Mouse (Mus musculus) spleen, postnatal 36 days (tissue): ENCODE data around the gene Cacna1e.
A peak's percentile ranks its signal among the peaks of the same experiment; 100 is the strongest.

Experiments
- DNase-seq, 2 experiments: peaks; one replicate each; pipeline ENCODE4 v3.0.0; 2022; ENCODE audit warnings: low spot score in 2 of 2, mixed read lengths in 1 of 2

Gene Cacna1e

GRCm38 (mm10) chr1:154839272-154839671 is 45.0 kb downstream of the Cacna1e start:
- no peak for DNase-seq

- no peak for DNase-seq
Observed at GRCm38 (mm10) chr1:154836473-154836872, 47.8 kb downstream of the Cacna1e start.

GRCm38 (mm10) chr1:154832168-154832539 is 52.1 kb downstream of the Cacna1e start:
- DNase-seq, result no peak

DNA sequence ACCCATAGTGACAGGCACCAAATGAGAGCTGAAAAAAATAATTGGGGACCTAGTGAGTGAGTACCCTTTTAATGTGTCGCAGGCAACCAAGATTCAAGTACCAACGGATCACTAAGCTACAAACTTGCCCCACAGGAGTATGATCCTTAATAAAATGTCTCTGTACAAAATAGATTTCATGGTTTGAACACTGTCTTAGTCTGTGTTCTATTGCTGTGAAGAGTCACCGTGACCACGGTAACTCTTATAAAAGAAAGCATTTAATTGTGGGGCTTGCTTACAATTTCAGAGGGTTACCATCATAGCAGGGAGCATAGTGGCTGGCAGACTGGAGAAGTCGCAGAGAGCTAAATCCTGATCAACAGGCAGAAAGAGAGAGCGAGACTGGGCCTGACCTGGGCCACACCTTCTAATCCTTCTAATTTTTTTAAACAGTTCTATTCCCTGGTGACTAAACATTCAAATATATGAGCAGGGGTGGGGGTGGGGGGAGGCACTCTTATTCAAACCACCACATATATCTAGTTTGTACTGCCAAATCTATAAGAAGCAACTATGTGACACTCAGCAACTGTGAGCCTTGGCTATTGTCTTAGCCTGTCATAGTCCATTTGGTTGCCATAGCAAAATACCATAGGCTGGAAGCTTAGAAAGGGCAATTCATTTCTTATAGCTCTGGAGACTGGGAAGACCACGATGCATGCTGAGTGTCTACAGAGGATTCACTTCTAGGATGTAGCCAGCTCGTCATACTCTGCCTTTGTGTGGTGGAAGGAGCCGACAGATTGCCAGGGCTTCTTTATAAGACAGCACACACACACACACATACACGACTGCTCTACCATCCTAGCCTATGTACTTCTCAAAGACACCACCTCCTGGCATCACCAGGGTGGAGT is 52.8 kb downstream of the Cacna1e start:
- DNase-seq, result no peak

GRCm38 (mm10) chr1:154830051-154830450 is 54.2 kb downstream of the Cacna1e start:
- no peak for DNase-seq

- DNase-seq, result peak; percentile 58 to 63
Observed at GRCm38 (mm10) chr1:154823098-154823497, 61.2 kb downstream of the Cacna1e start.

DNA sequence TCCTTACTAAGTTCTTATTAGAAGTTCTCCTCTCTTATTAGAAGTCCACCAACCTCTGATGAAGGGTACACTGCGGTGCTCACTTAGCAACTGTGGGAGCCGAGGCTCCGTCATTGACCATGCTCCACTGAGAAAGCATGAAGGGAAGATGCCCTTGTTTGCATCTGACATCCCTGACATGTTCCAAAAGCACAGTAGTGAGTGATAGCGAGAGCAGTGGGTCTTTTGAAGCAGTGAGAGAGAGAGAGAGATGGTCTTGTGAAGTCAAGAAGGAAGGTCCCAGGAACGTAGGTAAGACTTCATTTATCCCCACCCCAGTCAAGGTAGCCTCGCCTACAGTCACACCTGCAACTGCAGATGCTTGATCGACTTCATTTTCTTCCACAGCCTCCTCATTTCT is 63.9 kb downstream of the Cacna1e start:
- DNase-seq, result no peak

DNA sequence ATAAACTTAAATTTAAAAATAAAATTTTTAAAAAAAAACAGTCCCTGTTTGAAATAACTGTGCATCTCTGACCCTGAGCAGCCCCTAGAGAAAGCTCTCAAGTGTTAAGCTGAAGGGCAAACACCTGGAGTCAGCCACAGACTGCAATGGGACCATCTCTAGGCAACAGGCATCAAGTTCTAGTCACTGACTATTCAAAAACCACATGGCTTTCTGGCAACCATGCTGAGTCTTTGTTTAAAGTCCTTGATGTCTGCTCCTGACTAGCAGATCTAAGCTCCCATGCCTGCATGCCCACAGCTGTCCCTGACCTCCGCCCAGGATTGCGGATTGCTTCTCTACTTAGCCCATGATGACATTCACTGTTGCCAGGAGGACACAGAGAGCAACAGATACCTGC is 64.3 kb downstream of the Cacna1e start:
- peak in 1 of 2 experiments; percentile 9 for DNase-seq

GRCm38 (mm10) chr1:154818742-154819141 is 65.6 kb downstream of the Cacna1e start:
- no peak for DNase-seq

DNA sequence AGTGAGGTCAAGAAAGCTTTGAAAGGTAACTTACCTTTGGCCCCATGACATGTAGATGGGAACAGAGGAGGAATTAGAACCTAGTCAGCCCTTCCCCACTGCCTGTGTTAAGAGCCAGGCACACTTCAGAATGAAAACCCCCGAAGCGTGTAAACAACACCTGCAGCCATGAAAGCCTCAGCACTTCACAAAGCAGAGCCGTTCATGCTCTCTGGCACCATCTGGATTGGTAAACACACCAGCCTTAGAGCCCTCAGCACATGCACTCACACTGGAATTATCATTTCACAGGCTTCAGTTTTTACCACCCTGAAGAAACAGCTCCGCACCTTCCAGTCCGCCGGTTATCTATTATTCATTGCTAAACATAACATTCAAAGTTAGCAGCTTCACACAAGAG is 67.5 kb downstream of the Cacna1e start:
- DNase-seq, result peak; percentile 49 to 57

DNA sequence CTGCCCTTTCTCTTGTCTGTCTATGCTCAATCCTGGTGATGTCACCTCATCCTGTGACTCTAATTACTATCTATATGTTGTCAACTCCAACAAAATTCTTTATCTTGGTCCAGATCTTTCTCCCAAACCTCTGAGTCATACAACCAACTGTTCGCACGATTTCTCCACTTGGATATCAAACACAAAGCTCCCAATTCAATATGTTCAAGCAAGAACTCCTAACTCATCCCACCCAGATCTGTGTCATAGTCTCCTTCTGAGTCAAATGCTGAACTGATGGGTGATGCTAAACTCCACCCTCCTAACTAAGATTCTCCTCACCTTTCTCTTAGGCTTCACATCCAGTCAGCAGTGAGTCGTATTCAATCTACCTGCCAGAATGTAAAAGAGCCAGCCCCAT is 68.0 kb downstream of the Cacna1e start:
- DNase-seq, result no peak

DNA sequence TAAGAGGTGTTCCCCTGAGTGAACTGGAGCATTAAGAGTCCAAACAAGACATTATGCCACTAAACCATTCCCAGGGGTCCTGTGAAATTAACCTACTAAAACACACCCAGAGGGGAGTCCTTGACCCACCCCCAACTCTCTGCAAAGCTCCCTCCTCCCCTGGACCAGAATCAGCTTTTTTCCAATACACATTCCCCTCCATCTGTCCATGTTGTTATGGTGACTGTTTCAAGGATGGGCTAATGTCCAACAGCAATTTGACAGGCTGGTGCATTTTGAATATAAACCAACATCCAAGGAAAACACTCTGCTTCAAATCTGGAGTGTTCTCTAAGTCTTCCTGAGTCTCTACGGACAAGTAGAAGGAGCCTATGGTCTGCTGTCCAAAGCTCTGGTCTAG is 78.6 kb downstream of the Cacna1e start:
- DNase-seq, result no peak

DNA sequence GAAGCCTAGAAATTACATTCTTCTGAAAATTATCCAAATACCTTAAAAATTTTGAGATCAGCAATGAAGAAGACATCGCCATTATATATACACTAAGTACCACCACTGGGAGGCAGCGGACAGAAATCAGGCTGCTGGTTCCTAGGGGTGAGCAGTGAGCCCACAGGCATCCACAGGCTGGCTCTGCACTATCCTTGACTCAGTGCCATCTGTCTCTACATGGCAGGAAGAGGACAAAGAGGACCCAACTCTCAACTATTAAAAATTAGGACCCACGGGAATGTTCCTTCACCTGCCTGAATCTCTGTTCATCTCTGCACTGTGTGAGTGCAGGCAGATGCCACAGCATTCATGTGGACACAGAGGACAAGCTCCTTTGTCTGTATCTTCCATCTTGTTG is 79.3 kb downstream of the Cacna1e start:
- no peak for DNase-seq

DNA sequence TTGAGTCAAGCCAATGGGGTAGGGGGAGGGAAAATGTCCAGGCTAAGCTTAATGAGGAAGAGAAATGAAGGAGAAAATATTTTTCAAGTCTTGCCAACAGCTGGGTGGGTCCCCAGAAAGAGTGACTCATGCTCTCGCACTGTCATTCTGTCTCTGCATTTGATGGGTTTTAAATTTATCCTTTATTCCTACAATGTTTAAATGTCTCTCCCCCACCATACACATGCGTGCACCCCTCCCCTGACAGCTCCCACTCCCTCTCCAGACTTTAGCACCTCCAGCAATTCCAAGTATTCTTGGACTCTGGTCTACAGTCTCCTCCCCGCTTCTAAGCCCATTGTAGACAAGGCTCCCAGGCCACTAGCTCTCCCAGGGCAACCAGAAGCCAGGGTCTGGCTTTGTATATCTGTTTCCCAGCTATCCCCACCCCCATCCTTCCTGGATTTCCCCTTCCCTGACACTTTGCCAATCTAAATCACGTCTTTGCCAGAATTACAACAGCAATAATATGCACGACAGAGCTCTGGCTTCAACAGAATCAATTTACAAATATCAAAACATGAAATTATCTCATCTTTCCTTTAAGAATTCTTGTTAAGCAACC is 81.9 kb downstream of the Cacna1e start:
- no peak for DNase-seq

GRCm38 (mm10) chr1:154799257-154799656 is 85.0 kb downstream of the Cacna1e start:
- no peak for DNase-seq

GRCm38 (mm10) chr1:154798771-154799170 is 85.5 kb downstream of the Cacna1e start:
- DNase-seq, result no peak

DNA sequence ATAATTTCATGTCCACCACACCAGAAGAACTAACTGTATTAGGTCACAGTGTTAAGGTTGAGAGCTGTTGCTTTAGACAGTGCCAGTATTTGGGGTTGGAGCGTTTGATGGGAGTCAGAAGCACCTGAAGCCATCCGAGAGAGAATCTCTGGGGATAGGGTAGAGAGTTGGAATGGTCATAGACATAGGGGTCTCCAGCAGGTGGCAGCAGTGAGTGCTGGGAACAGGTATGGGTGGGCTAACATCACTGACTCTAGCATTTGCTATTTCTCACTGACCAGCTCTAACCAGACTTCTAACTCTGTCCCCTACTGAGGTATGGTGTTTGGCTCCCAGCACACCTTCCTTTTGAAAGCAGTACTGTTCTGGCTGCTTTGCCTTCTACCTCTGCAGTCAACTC is 87.6 kb downstream of the Cacna1e start:
- DNase-seq, result peak in 1 of 2 experiments; percentile 25

DNA sequence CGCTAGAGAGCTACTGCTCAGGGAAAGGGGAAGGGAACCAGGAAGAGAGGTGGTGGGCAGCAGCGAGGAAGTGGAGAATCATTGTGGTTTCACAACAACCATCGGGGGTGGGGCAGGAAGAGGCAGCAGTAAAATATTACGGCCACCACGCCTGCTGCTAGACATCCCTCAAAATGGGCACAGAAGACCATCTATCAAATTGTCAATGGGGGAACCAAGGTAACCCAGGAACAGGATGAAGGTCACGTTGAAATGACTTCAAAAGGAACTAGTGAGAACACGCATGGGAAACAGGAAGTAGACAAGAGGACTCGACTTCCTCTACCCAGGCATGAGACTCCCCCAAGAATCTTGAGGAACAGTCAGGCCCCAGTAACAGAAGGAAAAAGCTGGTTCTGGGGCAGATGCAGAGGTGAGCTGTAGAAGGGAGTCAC is 89.8 kb downstream of the Cacna1e start:
- DNase-seq, result peak; percentile 32 to 54

DNA sequence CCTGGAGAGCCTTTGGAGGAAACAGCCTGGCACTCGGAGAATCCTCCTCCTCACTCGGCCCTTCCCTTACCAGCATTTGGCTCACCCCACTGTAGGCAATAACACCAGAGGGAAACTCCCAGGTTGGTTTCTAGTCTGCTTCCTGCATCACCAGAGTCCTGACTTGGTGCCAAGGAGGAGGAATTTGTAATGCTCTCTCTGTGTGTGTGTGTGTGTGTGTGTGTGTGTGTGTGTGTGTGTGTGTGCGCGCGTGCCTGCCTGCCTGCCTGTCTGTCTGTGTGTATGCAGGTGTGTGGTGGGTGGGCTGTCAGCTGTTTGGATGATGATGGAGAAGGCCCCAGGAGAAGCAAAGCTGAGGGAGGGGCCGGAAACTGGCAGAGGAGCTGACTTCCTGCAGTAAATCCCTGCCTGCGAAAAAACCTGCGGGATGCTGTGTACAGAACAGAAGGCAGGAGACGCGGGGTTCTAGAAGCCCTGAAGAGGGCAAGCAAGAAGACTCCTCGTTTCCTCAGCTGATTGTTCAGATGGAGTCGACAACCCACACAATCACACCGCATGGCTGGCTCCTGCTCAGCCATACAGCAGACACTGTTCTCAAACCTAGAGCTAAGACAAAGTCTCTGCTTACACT is 92.6 kb downstream of the Cacna1e start:
- no peak for DNase-seq

DNA sequence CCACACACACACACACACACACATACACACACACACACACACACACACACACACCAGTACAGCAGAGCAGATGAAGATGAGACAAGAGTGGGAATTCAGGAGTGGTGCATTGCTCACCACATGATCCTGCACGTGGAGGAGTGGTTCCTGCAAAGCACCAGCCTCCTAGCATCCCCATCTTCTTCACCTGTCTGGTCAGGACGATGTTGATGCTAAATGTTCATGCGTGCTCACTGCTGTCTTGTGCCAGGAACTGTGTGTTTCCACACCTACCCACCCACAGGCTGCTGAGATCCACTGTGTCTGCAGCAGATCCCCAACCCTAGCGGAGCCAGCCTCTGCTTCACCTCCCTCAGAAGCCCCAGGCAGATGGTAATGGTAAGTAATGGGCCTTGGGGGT is 95.8 kb downstream of the Cacna1e start:
- DNase-seq, result no peak

- DNase-seq, result peak; percentile 56 to 69
Observed at GRCm38 (mm10) chr1:154788069-154788468, 96.2 kb downstream of the Cacna1e start.

DNA sequence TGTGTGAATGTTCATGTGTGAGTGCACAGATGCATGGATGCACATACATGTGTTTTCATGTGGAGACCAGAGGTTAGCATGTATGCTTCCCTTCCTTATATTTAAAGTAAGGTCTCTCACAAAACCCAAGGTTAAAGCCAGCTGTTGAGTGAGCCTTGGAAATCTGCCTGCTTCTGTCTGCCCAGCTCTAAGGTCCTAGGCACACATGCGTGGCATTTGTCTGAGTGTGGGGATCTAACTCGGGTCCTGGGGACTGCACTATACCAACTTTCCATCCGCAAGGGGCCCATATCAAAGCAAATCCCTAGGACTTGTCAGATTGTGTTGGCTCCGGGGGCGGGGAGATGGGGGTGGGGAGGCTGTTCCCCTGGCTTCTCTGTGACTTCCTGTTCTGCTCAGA is 96.9 kb downstream of the Cacna1e start:
- DNase-seq, result no peak

- DNase-seq, result peak; percentile 71 to 83
Observed at GRCm38 (mm10) chr1:154786243-154786669, 98.0 kb downstream of the Cacna1e start.
